8 mouse cellular contexts compared by ENCODE assay signal in genomic region chr11:104157603-104158259, GRCm38 (mm10). TPM values are rescaled to one million over a fixed set of nuclear protein-coding genes. Genes with fewer than 3 reads are reported as not detected.
DNase-seq lines count a peak whose midpoint lies in the region.

No protein-coding gene starts in this region.

- DNase-seq in adrenal gland, adult 8-10 months = peak; percentile 43
- DNase-seq in cerebellum, postnatal 25 days = peak; percentile 91 to 94
- DNase-seq in frontal cortex, postnatal 25 days (ENCODE audit: low spot score in 2 of 2) = peak; percentile 56 to 72
- peak; percentile 31 for DNase-seq in hindlimb bud, embryonic 11.5 days (ENCODE audit: extremely low spot score, low read depth, low spot score)
- DNase-seq in left cerebral cortex, adult 11 months (ENCODE audit: low spot score) = peak; percentile 68
- DNase-seq in lung, postnatal 36 days = peak; percentile 43
- peak; percentile 83 to 86 for DNase-seq in right cerebral cortex, adult 2 months (ENCODE audit: low spot score in 2 of 2)
- no peak for DNase-seq in urinary bladder, postnatal 4 days (ENCODE audit: low spot score in 2 of 2)

RNA-seq across cellular contexts. Expression of gene Crhr1, which starts 25.1 kb away (rescaled TPM):
- total RNA-seq in adrenal gland, adult 8-10 months (2022) = 1 to 10 TPM in 1 of 4 experiments, under 1 TPM in 1, not detected in 2; 0.58 to 1.6 TPM

RNA-seq across cellular contexts. Expression of gene Sppl2c, which starts 28.4 kb away (rescaled TPM):
- not detected for total RNA-seq in adrenal gland, adult 8-10 months (2022)

Comparison
In these comparisons a context has a peak if more than half of its experiments do, and no peak if none do; other contexts are left out.
1. DNase-seq: peak in adrenal gland, adult 8-10 months (single experiment), cerebellum, postnatal 25 days (2 of 2), frontal cortex, postnatal 25 days (2 of 2), hindlimb bud, embryonic 11.5 days (single experiment), left cerebral cortex, adult 11 months (single experiment), lung, postnatal 36 days (single experiment) and right cerebral cortex, adult 2 months (2 of 2); none in urinary bladder, postnatal 4 days (0 of 2).